Mouse (Mus musculus): ENCODE results near the gene Bfsp2.

The Bfsp2 gene

GRCm38 (mm10) chr9:103480603-103481220 is 492 bp upstream of the Bfsp2 start:
- no peak for DNase-seq

- DNase-seq, result no peak
Measured at GRCm38 (mm10) chr9:103475414-103475813, 4.8 kb downstream of the Bfsp2 start.

GRCm38 (mm10) chr9:103473915-103474688 is 6.1 kb downstream of the Bfsp2 start:
- peak; percentile 38 for DNase-seq

- no peak for DNase-seq
Measured at GRCm38 (mm10) chr9:103471784-103472183, 8.4 kb downstream of the Bfsp2 start.

- peak; percentile 56 for DNase-seq
Measured at GRCm38 (mm10) chr9:103469516-103469915, 10.7 kb downstream of the Bfsp2 start.

- DNase-seq, result no peak
Measured at GRCm38 (mm10) chr9:103468911-103469310, 11.3 kb downstream of the Bfsp2 start.

GRCm38 (mm10) chr9:103465711-103466220 is 14.5 kb downstream of the Bfsp2 start:
- DNase-seq, result peak; percentile 53

GRCm38 (mm10) chr9:103465293-103465692 is 14.9 kb downstream of the Bfsp2 start:
- no peak for DNase-seq

- DNase-seq, result no peak
Measured at GRCm38 (mm10) chr9:103463833-103464232, 16.4 kb downstream of the Bfsp2 start.

- DNase-seq, result no peak
Measured at GRCm38 (mm10) chr9:103459839-103460238, 20.4 kb downstream of the Bfsp2 start.

- DNase-seq, result no peak
Measured at GRCm38 (mm10) chr9:103459307-103459706, 20.9 kb downstream of the Bfsp2 start.

- no peak for DNase-seq
Measured at GRCm38 (mm10) chr9:103449651-103450050, 30.6 kb downstream of the Bfsp2 start.

GRCm38 (mm10) chr9:103449092-103449491 is 31.1 kb downstream of the Bfsp2 start:
- DNase-seq, result no peak

GRCm38 (mm10) chr9:103444656-103445055 is 35.6 kb downstream of the Bfsp2 start:
- no peak for DNase-seq

- DNase-seq, result no peak
Measured at GRCm38 (mm10) chr9:103443824-103444185, 36.4 kb downstream of the Bfsp2 start.

- DNase-seq, result no peak
Measured at GRCm38 (mm10) chr9:103443121-103443823, 36.9 kb downstream of the Bfsp2 start.

GRCm38 (mm10) chr9:103440597-103440996 is 39.6 kb downstream of the Bfsp2 start:
- DNase-seq, result no peak

- DNase-seq, result no peak
Measured at GRCm38 (mm10) chr9:103437104-103437503, 43.1 kb downstream of the Bfsp2 start.

- DNase-seq, result no peak
Measured at GRCm38 (mm10) chr9:103434116-103434515, 46.1 kb downstream of the Bfsp2 start.

- DNase-seq, result no peak
Measured at GRCm38 (mm10) chr9:103432122-103432778, 48.0 kb downstream of the Bfsp2 start.

GRCm38 (mm10) chr9:103431718-103432117 is 48.5 kb downstream of the Bfsp2 start:
- no peak for DNase-seq

- no peak for DNase-seq
Measured at GRCm38 (mm10) chr9:103430431-103431220, 49.6 kb downstream of the Bfsp2 start.
